Mouse (Mus musculus) embryonic facial prominence, embryonic 13.5 days (tissue): ENCODE data around the gene Anxa4. TPM values are rescaled to one million over a fixed set of nuclear protein-coding genes. Genes with fewer than 3 reads are reported as not detected.
A peak's percentile ranks its signal among the peaks of the same experiment; 100 is the strongest.

Experiments
- ATAC-seq: fragments of 200-750 bp; cut with Nextera tagmentation; 2 replicates; pipeline ENCODE4 v1.8.0; 2017; ENCODE audit warnings: low read depth; ENCODE audit not compliant: insufficient number of reproducible peaks, insufficient read depth, low FRiP score, low TSS enrichment
- H3K27ac ChIP-seq: fragments of 300-500 bp; sonication (generic); 2 replicates; pipeline ENCODE4 v1.5.1; 2015; ENCODE audit warnings: moderate library complexity, mild to moderate bottlenecking, inconsistent platforms
- H3K27me3 ChIP-seq: fragments of 300-500 bp; sonication (generic); 2 replicates; pipeline ENCODE4 v1.6.1; 2015; ENCODE audit warnings: mild to moderate bottlenecking, inconsistent platforms
- H3K36me3 ChIP-seq: fragments of 300-500 bp; sonication (generic); 2 replicates; pipeline ENCODE4 v1.6.1; 2015; ENCODE audit warnings: mild to moderate bottlenecking, inconsistent platforms
- H3K4me1 ChIP-seq: fragments of 300-500 bp; sonication (generic); 2 replicates; pipeline ENCODE4 v1.6.1; 2015; ENCODE audit warnings: inconsistent platforms
- H3K4me2 ChIP-seq: fragments of 300-500 bp; sonication (generic); 2 replicates; pipeline ENCODE4 v1.6.1; 2015; ENCODE audit warnings: moderate library complexity, mild to moderate bottlenecking, inconsistent platforms
- H3K4me3 ChIP-seq: fragments of 300-500 bp; sonication (generic); 2 replicates; pipeline ENCODE4 v1.5.1; 2015; ENCODE audit warnings: mild to moderate bottlenecking, inconsistent platforms
- H3K9ac ChIP-seq: fragments of 300-500 bp; sonication (generic); 2 replicates; pipeline ENCODE4 v1.6.1; 2015; ENCODE audit warnings: mild to moderate bottlenecking, inconsistent platforms
- H3K9me3 ChIP-seq: fragments of 300-500 bp; sonication (generic); 2 replicates; pipeline ENCODE4 v1.6.1; 2016; ENCODE audit warnings: inconsistent platforms
- WGBS: fragments of 180-500 bp; shearing (Covaris S2); methylation state at CpG from one replicate; pipeline ENCODE4 v1.1.7; 2015; ENCODE audit warnings: mixed read lengths; 5-methylcytosine and 5-hydroxymethylcytosine counted together
- polyA plus RNA-seq: library from polyadenylated mRNA; unstranded; fragments of >200 nt; fragmentation: Nextera tagmentation; extraction: Ambion mirVana; gene quantifications from 2 replicates; pipeline ENCODE4 v1.2.1, GENCODE M21; 2015

Anxa4 gene
- polyA plus RNA-seq, 1 experiment from 2014 or later, result 32.5 TPM

- H3K4me2 ChIP-seq, result no peak overlapping the region
- peaks cover 7% of the 10 kb centered on the region for H3K27me3 ChIP-seq
- no peak overlapping the region for H3K27ac ChIP-seq
- H3K4me3 ChIP-seq, result no peak overlapping the region
- ATAC-seq, result no peak
- H3K9me3 ChIP-seq, result no peaks in the 10 kb centered on the region
- H3K36me3 ChIP-seq, result no peaks in the 10 kb centered on the region
- WGBS, result 54% methylated on average over 4 of the region's 4 CpGs
- peaks cover 5% of the 10 kb centered on the region for H3K4me1 ChIP-seq
- no peak overlapping the region for H3K9ac ChIP-seq
These were observed 4.1 kb upstream of the Anxa4 start for GRCm38 (mm10) chr6:86797455-86797854.

GRCm38 (mm10) chr6:86793957-86794356, 573 bp upstream of the Anxa4 start:
- Histone ChIP-seq H3K4me1 (peaks cover 7% of the 10 kb centered on the region), H3K9ac (no peak overlapping the region), H3K27me3 (peaks cover 17% of the 10 kb centered on the region), H3K36me3 (no peaks in the 10 kb centered on the region), H3K27ac (no peak overlapping the region), H3K4me3 (peak overlapping the region; percentile 65), H3K9me3 (no peaks in the 10 kb centered on the region), H3K4me2 (peak overlapping the region; percentile 93)
- no peak for ATAC-seq
- 56% methylated on average over 5 of the region's 5 CpGs for WGBS

- H3K4me1 ChIP-seq, result peaks cover 7% of the 10 kb centered on the region
- no peaks in the 10 kb centered on the region for H3K36me3 ChIP-seq
- H3K9me3 ChIP-seq, result no peaks in the 10 kb centered on the region
- H3K4me3 ChIP-seq, result no peak overlapping the region
- peaks cover 17% of the 10 kb centered on the region for H3K27me3 ChIP-seq
- H3K9ac ChIP-seq, result no peak overlapping the region
- no peak overlapping the region for H3K4me2 ChIP-seq
- no peak for ATAC-seq
- H3K27ac ChIP-seq, result no peak overlapping the region
- 83% methylated on average over 10 of the region's 10 CpGs for WGBS
These were observed 2.9 kb downstream of the Anxa4 start for GRCm38 (mm10) chr6:86790351-86790943.

GRCm38 (mm10) chr6:86788242-86788641, 5.1 kb downstream of the Anxa4 start:
- Histone ChIP-seq H3K9me3 (no peaks in the 10 kb centered on the region), H3K4me2 (no peak overlapping the region), H3K36me3 (no peaks in the 10 kb centered on the region), H3K9ac (no peak overlapping the region), H3K27ac (no peak overlapping the region), H3K4me3 (no peak overlapping the region), H3K27me3 (peaks cover 11% of the 10 kb centered on the region), H3K4me1 (peaks cover 7% of the 10 kb centered on the region)
- ATAC-seq, result no peak
- 82% methylated on average over 4 of the region's 4 CpGs for WGBS

- no peaks in the 10 kb centered on the region for H3K4me1 ChIP-seq
- H3K9ac ChIP-seq, result no peak overlapping the region
- peaks cover 3% of the 10 kb centered on the region for H3K27me3 ChIP-seq
- H3K27ac ChIP-seq, result no peak overlapping the region
- no peak for ATAC-seq
- WGBS, result 95% methylated on average over 3 of the region's 3 CpGs
- no peaks in the 10 kb centered on the region for H3K36me3 ChIP-seq
- no peaks in the 10 kb centered on the region for H3K9me3 ChIP-seq
- H3K4me2 ChIP-seq, result no peak overlapping the region
- no peak overlapping the region for H3K4me3 ChIP-seq
These were observed 6.8 kb downstream of the Anxa4 start for GRCm38 (mm10) chr6:86786545-86786944.

GRCm38 (mm10) chr6:86784739-86785138, 8.6 kb downstream of the Anxa4 start:
- Histone ChIP-seq H3K36me3 (no peaks in the 10 kb centered on the region), H3K4me2 (no peak overlapping the region), H3K27me3 (no peaks in the 10 kb centered on the region), H3K27ac (no peak overlapping the region), H3K4me3 (no peak overlapping the region), H3K4me1 (no peaks in the 10 kb centered on the region), H3K9ac (no peak overlapping the region), H3K9me3 (no peaks in the 10 kb centered on the region)
- 80% methylated on average over 3 of the region's 3 CpGs for WGBS
- ATAC-seq, result no peak

GRCm38 (mm10) chr6:86782342-86782741, 11.0 kb downstream of the Anxa4 start:
- no peaks in the 10 kb centered on the region for H3K9me3 ChIP-seq
- H3K9ac ChIP-seq, result no peak overlapping the region
- H3K27ac ChIP-seq, result no peak overlapping the region
- H3K4me2 ChIP-seq, result no peak overlapping the region
- 57% methylated on average over 3 of the region's 3 CpGs for WGBS
- no peaks in the 10 kb centered on the region for H3K27me3 ChIP-seq
- H3K36me3 ChIP-seq, result no peaks in the 10 kb centered on the region
- H3K4me3 ChIP-seq, result no peak overlapping the region
- no peak for ATAC-seq
- H3K4me1 ChIP-seq, result no peaks in the 10 kb centered on the region

- 38% methylated on average over 2 of the region's 2 CpGs for WGBS
- no peaks in the 10 kb centered on the region for H3K36me3 ChIP-seq
- H3K4me2 ChIP-seq, result no peak overlapping the region
- H3K4me1 ChIP-seq, result no peaks in the 10 kb centered on the region
- no peaks in the 10 kb centered on the region for H3K9me3 ChIP-seq
- H3K4me3 ChIP-seq, result no peak overlapping the region
- H3K27ac ChIP-seq, result no peak overlapping the region
- ATAC-seq, result no peak
- H3K27me3 ChIP-seq, result no peaks in the 10 kb centered on the region
- no peak overlapping the region for H3K9ac ChIP-seq
These were observed 11.9 kb downstream of the Anxa4 start for GRCm38 (mm10) chr6:86781361-86781957.

GRCm38 (mm10) chr6:86778910-86779594, 14.3 kb downstream of the Anxa4 start:
- Histone ChIP-seq H3K36me3 (no peaks in the 10 kb centered on the region), H3K27me3 (no peaks in the 10 kb centered on the region), H3K4me1 (no peaks in the 10 kb centered on the region), H3K27ac (no peak overlapping the region), H3K4me2 (no peak overlapping the region), H3K4me3 (no peak overlapping the region), H3K9ac (no peak overlapping the region), H3K9me3 (no peaks in the 10 kb centered on the region)
- 87% methylated on average over 10 of the region's 10 CpGs for WGBS
- no peak for ATAC-seq

- no peak for ATAC-seq
- no peaks in the 10 kb centered on the region for H3K4me1 ChIP-seq
- no peaks in the 10 kb centered on the region for H3K27me3 ChIP-seq
- WGBS, result 74% methylated on average over 3 of the region's 3 CpGs
- H3K36me3 ChIP-seq, result no peaks in the 10 kb centered on the region
- no peak overlapping the region for H3K4me3 ChIP-seq
- H3K9me3 ChIP-seq, result no peaks in the 10 kb centered on the region
- H3K27ac ChIP-seq, result no peak overlapping the region
- no peak overlapping the region for H3K9ac ChIP-seq
- no peak overlapping the region for H3K4me2 ChIP-seq
These were observed 16.2 kb downstream of the Anxa4 start for GRCm38 (mm10) chr6:86777181-86777580.

GRCm38 (mm10) chr6:86776706-86777071, 16.7 kb downstream of the Anxa4 start:
- no peak for ATAC-seq
- H3K4me2 ChIP-seq, result no peak overlapping the region
- H3K4me3 ChIP-seq, result no peak overlapping the region
- no peaks in the 10 kb centered on the region for H3K27me3 ChIP-seq
- no peak overlapping the region for H3K9ac ChIP-seq
- no peaks in the 10 kb centered on the region for H3K36me3 ChIP-seq
- no peak overlapping the region for H3K27ac ChIP-seq
- 50% methylated on average over 4 of the region's 4 CpGs for WGBS
- no peaks in the 10 kb centered on the region for H3K4me1 ChIP-seq
- no peaks in the 10 kb centered on the region for H3K9me3 ChIP-seq

GRCm38 (mm10) chr6:86776001-86776705, 17.2 kb downstream of the Anxa4 start:
- Histone ChIP-seq H3K4me3 (no peak overlapping the region), H3K36me3 (no peaks in the 10 kb centered on the region), H3K4me2 (no peak overlapping the region), H3K27ac (no peak overlapping the region), H3K4me1 (no peaks in the 10 kb centered on the region), H3K9ac (no peak overlapping the region), H3K9me3 (no peaks in the 10 kb centered on the region), H3K27me3 (no peaks in the 10 kb centered on the region)
- no peak for ATAC-seq
- 83% methylated on average over 8 of the region's 8 CpGs for WGBS
